Mouse (Mus musculus): ENCODE data around the gene Sh3bp4.

Gene Sh3bp4

GRCm38 (mm10) chr1:89093696-89094095 lies 23.5 kb downstream of the Sh3bp4 start:
- DNase-seq (ENCODE audit: low spot score in 2 of 2): no peak

GRCm38 (mm10) chr1:89094416-89094815 lies 24.2 kb downstream of the Sh3bp4 start:
- DNase-seq (ENCODE audit: low spot score in 2 of 2): no peak

- DNase-seq (ENCODE audit: low spot score in 2 of 2): no peak
Observed at GRCm38 (mm10) chr1:89095642-89096424, 25.6 kb downstream of the Sh3bp4 start.

- DNase-seq (ENCODE audit: low spot score in 2 of 2): no peak
Observed at GRCm38 (mm10) chr1:89102231-89103003, 32.2 kb downstream of the Sh3bp4 start.

- no peak for DNase-seq (ENCODE audit: low spot score in 2 of 2)
Observed at GRCm38 (mm10) chr1:89103004-89103263, 32.7 kb downstream of the Sh3bp4 start.

GRCm38 (mm10) chr1:89103505-89103904 lies 33.3 kb downstream of the Sh3bp4 start:
- DNase-seq (ENCODE audit: low spot score in 2 of 2): no peak

GRCm38 (mm10) chr1:89104066-89104765 lies 34.0 kb downstream of the Sh3bp4 start:
- no peak for DNase-seq (ENCODE audit: low spot score in 2 of 2)

- no peak for DNase-seq (ENCODE audit: low spot score in 2 of 2)
Observed at GRCm38 (mm10) chr1:89105891-89106830, 35.9 kb downstream of the Sh3bp4 start.

- DNase-seq (ENCODE audit: low spot score in 2 of 2): no peak
Observed at GRCm38 (mm10) chr1:89107466-89107865, 37.3 kb downstream of the Sh3bp4 start.

GRCm38 (mm10) chr1:89108340-89108896 lies 38.2 kb downstream of the Sh3bp4 start:
- DNase-seq (ENCODE audit: low spot score in 2 of 2): no peak

GRCm38 (mm10) chr1:89109767-89110166 lies 39.6 kb downstream of the Sh3bp4 start:
- no peak for DNase-seq (ENCODE audit: low spot score in 2 of 2)

GRCm38 (mm10) chr1:89110767-89111534 lies 40.7 kb downstream of the Sh3bp4 start:
- no peak for DNase-seq (ENCODE audit: low spot score in 2 of 2)

GRCm38 (mm10) chr1:89112544-89112943 lies 42.3 kb downstream of the Sh3bp4 start:
- no peak for DNase-seq (ENCODE audit: low spot score in 2 of 2)

GRCm38 (mm10) chr1:89113731-89114130 lies 43.5 kb downstream of the Sh3bp4 start:
- no peak for DNase-seq (ENCODE audit: low spot score in 2 of 2)

- DNase-seq (ENCODE audit: low spot score in 2 of 2): no peak
Observed at GRCm38 (mm10) chr1:89117062-89117461, 46.8 kb downstream of the Sh3bp4 start.

- DNase-seq (ENCODE audit: low spot score in 2 of 2): no peak
Observed at GRCm38 (mm10) chr1:89118076-89118475, 47.9 kb downstream of the Sh3bp4 start.

GRCm38 (mm10) chr1:89118836-89119235 lies 48.6 kb downstream of the Sh3bp4 start:
- DNase-seq (ENCODE audit: low spot score in 2 of 2): no peak

GRCm38 (mm10) chr1:89120290-89120689 lies 50.1 kb downstream of the Sh3bp4 start:
- no peak for DNase-seq (ENCODE audit: low spot score in 2 of 2)

- DNase-seq (ENCODE audit: low spot score in 2 of 2): no peak
Observed at GRCm38 (mm10) chr1:89121466-89121865, 51.3 kb downstream of the Sh3bp4 start.

GRCm38 (mm10) chr1:89122376-89122775 lies 52.2 kb downstream of the Sh3bp4 start:
- DNase-seq (ENCODE audit: low spot score in 2 of 2): no peak

All from frontal cortex, postnatal 14 days (tissue).